Mouse (Mus musculus) MN1 (cell line): Measurements from ENCODE around the gene Cnnm2.

Experiments
- DNase-seq: peaks from one replicate; pipeline ENCODE4 v3.0.0-alpha.2; 2016; ENCODE audit warnings: low spot score

Cnnm2 gene

DNA sequence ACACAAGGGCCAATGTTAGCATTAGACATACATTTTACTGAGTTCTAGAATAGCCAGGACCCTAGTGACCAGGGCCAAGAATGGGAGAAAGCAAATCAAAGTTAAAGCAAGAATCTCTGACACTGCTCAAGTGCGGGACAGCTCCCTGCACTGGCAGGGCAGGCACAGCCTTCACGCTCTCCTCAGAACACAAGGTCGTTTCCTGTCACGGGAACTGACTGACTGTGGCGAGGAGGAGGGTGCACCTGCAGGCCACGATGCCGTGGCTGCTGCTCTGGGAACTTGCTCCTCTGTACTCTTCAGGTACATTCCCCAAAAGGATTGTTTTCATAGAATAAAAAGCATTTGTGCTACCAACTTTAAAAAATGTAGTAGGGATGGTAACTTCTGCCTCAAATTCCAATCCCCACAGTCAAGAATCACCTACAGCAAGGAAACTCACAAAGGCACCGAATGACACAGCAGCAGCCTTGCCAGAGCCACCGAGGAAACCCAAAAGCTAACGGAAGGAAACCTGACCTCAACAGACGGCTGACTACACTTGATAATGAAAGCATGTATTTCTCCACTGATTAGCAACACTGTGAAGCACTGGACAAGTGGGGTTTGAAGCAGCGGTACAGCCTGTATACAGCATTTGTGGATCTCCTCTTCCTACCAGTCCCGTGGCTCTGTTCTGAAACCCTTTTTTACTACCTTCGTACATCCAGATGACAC is 126.6 kb downstream of the Cnnm2 start:
- no peak for DNase-seq

DNA sequence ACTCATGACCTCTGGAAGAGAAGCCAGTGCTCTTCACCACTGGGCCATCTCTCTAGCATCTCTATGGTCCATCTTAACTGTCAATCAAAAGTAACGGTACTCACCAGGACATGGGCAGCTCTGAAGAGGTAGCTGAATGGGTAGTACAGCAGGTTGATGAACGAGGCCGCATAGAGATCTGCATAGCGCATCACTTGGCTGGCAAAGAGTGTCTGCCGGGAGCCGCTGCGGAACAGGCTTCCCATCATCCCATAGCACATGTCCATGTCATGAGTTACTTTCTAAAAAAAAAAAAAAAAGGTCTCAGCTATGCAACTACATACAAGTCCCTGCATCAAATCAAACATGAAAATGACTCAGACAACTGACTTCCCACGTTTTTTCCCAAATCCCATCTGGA is 128.3 kb downstream of the Cnnm2 start:
- DNase-seq = no peak

DNA sequence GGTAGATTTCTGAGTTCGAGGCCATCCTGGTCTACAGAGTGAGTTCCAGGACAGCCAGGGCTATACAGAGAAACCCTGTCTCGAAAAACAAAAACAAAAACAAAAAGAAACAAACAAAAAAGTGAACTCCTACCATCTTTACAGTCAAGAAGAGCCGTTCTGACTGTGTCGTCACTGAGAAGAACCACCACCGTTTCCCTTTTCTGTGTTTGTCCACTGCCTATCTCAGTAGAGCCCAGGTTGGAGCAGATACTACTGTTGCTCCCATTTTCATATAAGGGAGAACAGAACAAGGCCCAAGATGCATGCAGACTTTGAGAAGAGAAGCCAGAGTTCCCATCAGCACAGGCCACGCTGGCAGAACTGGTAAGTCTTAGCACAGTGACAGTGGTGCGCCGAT is 129.3 kb downstream of the Cnnm2 start:
- no peak for DNase-seq

DNA sequence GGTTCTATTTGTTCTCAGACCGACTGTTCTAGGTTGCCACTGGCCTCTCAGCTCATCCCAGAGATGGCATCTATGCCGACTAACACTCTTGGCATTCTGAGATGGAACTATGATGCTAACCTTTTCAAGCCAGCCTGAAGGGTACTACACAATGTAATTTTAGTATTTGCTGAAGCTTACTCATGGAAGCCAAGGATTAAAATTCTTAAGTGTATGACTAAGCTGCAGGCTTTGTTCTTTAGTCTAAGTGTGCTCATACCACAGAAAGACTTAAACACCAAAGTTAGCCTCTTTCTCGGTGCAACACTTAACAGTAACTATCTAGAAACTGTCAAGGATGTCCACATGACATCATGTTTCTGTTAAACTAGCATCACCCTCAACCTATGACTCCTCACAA is 131.5 kb downstream of the Cnnm2 start:
- DNase-seq = no peak

DNA sequence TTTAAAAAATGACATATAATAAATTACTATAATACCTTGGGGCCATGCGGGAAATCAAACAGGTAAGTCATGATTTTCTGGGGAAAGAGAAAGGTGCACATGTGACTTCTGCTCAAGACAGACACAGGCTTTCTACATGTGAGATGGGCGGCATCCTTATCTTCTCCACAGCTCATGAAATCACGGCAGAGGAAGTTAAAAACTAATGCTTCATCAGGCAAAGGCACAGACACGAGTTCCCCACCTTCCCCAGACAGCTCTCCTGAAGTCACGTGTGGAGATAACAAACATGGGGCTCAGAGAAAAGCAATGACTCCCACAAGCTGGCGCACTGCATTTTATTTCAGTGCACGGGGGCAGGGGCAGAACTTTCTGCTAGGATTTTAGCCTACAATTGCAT is 132.1 kb downstream of the Cnnm2 start:
- DNase-seq = no peak

DNA sequence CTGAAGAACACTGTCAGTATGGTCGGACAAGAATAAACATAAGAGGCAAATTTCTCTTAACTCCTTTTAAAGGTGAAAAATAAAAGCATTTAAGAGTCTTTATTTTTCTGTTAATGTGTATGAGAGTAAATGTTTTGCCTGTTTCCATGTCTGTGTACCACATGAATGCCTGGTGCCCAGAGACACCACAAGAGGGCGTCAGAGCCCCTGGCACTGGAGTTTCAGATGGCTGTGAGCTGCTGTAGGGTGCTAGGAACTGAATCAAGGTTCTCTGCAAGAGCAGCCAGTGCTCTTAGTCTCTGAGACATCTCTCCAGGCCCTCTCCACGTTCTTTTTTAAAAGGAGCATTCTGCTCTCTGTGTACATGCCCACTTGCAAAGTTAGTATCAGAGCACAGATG is 135.7 kb downstream of the Cnnm2 start:
- DNase-seq = no peak

DNA sequence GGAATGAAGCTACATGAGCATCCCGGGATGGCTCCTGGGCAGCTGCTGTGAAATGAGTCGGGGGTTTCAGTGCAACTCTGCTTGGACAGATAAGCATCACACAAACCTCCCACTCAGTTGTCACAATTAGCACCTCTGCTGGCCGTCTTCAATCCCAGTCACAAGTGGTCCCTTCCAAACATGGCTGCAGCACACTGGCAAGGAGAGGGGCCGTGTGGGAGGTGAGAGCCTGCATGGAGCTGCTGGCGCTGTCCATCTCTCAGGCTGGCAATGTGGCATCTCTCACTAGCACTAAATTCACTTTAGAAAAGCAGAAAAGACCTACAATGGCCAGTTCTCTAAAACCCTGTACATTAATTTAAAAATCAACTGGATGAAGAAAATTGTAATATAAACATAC is 136.8 kb downstream of the Cnnm2 start:
- no peak for DNase-seq

DNA sequence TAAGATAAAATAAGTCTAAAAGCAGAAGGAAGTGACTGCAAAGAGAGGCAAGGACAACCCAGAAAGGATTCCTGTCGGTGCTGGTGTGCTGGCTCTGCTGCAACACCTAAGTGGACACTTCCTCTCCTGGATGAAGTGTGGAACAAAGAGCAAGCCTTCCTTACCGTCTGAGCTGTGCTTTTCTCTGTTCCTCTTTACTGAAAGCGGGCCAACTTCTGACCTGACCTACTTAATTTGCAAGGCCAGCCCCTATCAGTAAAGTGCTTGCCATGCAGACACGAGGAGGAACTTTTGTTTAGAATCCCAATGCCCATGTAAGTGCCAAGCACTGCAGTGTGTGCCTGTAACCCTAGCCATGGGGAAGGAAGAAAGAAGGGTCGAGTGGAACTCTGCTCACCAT is 137.9 kb downstream of the Cnnm2 start:
- no peak for DNase-seq

DNA sequence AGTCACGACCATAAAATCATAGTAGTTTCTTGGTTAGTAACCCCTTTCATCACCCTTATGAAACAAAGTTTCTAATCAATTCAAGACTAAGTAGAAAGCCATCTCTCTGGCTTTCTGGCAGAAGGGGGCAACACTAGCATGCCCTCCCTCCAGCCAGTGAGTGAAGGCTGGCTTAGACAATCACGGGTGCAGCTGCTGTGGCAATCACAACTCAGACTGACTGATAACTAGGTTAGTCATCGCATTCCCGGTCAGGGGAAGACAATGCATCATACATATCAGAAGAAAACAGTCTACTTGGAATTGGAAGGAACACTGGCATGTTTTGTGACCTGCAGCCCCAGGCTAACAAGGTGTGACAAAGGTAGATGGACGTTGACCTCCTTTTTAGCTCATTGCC is 138.5 kb downstream of the Cnnm2 start:
- DNase-seq = no peak

DNA sequence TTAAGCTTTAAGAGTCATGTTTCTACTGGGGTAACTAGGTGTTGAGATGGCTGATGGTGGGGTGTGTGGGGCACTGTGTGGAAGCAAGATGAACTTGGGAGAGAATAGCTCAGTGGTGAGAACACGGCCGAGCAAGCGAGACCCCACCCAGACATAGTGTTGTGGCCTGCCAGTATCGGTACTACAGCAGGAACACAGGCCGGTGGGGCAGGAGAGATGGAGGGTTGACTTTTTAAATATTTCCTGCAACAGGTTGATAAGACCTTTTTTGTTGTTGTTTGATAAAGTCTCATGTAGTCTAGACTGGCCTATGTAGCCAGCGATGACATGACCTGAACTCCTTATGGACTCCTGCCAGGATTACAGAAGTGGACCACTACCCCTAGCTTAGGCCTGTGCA is 139.4 kb downstream of the Cnnm2 start:
- no peak for DNase-seq

DNA sequence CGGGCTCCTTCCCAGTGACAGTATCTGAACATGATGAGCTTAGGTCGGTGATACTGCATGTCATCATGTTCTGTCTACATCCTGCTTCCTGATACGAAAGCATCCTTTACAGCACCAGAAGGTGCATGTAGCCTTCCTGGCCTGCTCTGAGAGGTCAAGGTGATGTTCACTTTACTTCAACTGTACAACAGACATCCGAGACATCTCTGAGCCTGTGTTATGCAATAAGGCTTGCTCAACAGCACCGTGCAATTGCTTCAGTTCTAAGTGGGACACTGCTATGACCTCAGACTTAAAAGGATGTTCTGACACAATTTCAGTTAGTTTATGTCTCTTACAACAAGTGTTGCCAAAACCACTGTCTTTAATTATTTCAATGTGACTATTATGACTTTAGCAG is 139.9 kb downstream of the Cnnm2 start:
- DNase-seq = no peak

DNA sequence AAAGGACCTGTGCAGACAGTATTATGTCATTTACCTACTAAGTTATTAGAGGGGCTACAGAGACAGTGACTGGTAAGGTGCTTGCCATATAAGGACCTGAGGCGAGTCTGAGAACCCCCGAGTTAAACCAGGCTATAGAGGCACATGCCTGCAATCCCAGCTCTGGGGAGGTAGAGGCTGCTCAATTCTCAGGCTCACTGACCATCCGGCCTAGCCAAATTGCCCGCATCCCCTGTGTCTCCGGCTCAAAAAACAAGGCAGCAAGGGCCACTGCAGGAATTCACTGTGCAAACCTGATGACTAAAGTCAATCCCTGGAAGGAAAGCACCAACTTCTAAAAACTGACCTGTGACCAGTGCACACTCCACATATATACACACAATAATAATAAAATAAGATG is 142.0 kb downstream of the Cnnm2 start:
- no peak for DNase-seq

DNA sequence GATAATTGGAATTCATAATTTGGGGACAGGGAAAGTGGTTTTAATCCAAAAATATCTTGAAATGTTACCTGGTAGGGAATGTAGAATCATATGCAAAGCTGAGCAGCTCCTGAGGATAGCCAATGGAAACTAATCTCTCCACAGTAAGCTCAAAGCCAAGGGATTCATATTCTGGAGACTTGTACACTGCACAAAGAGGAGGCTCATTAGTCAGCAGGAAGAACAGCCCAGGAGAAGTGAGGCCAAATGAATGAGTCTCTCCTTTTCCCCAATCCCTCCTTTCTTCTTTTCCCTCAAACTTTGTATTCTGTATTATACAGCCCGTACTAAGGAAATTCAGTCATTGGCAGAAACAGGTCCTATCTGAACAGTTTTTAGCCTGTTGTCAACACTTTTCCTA is 143.5 kb downstream of the Cnnm2 start:
- DNase-seq = no peak

DNA sequence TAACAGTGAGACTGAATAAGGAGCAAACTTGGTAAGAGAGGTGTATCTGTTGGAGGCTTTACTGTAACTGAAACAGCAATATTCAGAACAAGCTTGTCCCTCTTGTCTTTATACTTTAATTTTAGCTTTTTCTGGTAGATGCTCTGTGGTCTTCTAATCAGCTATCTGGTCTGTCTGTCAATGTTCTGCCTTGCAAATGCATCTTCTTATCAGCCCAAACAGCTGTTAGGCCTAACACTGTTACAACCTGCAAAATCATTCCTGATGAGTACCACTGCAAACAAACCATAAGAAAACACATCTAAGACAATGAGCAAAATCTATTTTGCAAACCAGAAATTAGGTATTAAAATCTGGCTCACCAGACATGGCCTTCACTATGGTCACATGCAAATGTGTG is 144.0 kb downstream of the Cnnm2 start:
- no peak for DNase-seq

DNA sequence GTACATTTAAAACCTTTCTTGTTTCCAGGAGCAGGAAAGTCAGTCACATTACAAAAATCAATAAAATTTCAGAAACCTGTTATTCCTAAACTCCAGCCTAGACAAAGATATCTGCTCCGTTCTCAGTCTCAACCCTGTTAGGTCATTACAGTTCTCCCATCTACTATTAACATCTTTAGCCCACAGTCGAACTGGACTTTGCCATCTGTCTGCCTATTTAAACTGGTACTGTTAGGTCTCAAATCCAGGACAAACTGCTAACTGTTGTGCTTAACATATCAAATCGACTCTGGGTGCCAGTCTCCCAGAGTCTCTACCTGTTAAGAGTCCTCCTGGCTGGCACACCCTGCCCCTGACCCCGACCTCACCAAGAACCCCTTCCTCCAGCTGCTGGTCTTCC is 144.6 kb downstream of the Cnnm2 start:
- no peak for DNase-seq

DNA sequence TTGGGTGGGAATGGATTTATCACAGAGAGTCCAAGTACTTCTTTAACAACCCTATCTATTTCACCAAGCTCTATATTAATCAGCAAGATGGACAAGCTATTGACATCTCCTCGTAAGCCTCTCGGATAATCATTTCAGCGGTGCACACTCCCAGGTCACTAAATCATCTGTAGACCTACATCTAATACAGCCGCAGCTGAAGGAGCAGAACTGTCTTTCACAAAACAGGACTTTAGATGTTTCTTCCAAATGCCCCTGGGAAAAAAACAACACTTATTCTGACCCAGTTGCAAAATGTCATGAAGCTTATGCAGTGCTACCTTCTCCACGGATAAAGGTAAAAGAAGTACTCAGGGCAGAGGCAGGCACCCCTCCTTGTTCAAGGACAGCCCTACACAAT is 146.8 kb downstream of the Cnnm2 start:
- no peak for DNase-seq

DNA sequence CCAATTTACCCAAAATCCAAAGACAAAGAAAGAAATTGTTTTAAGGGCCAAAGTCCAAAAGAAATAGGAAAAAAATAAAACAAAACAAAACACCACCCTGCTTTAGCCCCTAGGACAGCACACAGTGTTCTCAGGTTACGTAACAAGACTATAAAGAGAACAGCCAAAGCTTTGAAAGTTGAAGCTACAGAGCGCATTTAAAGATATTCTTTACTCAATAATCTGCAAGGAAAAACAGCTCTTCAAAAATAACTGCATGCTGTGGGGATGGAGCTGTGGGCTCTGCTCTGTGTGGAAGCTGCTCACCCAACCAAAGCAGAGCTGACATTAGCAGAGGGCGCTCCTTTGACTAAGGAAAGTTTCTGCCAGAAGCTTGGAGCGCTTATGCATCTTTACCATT is 147.6 kb downstream of the Cnnm2 start:
- DNase-seq = no peak

DNA sequence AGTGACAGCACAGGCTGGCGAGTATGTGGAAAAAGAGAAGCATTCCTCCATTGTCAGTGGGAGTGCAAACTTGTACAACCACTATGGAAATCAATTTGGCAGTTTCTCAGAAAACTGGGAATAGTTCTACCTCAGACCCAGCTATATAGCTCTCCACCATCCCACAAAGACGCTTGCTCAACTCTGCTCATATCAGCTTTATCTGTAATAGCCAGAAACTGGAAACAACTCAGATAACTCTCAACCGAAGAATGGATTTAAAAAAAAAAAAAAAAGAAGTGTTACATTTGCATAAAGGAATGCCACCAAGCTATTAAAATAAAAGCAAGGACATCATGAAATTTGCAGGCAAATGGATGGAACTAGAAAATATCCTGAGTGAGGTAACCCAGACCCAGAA is 150.1 kb downstream of the Cnnm2 start:
- DNase-seq = no peak

DNA sequence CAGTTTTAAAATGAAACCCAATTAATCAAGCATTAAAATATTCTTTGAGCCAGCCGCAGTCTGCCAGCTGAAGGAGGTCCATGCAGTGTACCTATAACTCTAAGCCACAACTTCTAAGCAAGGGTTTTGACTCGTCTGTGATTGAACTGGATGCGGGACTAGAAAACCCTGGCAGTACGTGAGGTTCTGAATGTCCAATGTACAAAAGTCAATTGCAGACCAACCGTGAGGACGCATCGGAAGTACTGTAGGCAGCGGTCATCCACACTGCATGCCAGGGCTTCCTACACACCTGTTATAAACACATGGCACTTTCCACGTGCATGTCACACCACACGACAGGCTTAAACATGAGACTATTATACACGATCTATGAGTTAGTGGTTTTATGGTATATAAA is 152.2 kb downstream of the Cnnm2 start:
- DNase-seq = no peak

DNA sequence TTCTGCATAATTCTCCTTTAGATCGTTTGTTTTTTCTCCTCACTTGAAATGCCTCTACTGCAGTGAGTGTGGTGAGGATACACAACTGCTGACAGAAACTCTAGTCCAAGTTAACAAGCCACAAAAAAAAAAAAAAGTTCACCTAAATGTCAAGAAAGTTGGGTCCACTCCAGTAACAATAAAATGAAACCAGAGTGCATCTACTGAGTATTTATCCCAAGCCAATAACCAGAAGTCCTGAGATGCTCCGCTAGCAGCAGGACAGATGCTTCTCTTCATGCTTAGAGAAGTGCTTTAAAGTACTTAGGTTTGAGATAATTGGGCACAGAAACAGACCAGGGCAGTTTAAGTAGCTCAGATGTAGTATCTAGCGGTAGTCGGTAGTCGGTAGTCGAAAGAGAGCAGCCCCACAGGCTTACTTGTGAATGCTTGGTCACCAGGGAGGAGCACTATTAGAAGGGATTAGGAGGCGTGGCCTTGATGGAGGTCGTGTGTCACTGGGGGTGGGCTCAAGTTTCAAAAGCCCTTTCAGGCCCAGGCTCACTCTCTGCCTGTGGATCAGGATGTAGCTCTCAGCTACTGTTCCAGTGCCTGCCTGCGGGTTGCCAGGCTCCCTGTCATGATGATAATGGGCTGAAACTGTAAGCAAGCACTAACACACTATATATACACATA is 154.1 kb downstream of the Cnnm2 start:
- DNase-seq = no peak

DNA sequence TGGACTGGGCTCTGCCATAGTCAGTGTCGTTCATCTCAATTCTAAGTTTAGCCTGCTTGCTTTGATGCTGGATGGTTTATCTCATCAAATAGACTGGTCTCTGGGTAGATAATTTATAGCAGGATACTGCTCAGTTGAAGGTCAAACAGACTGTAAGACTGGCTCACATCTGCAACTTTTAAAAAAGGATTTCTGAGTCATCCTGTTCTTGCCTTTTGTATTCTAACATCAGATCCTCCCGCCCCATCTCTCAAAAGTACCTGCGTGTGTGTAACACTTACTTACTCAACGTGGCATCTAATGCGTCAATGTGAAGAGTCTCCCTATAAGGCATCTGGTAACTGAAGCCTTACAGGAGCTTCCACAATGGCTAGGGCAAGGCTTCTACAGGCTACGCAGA is 159.2 kb downstream of the Cnnm2 start:
- no peak for DNase-seq

DNA sequence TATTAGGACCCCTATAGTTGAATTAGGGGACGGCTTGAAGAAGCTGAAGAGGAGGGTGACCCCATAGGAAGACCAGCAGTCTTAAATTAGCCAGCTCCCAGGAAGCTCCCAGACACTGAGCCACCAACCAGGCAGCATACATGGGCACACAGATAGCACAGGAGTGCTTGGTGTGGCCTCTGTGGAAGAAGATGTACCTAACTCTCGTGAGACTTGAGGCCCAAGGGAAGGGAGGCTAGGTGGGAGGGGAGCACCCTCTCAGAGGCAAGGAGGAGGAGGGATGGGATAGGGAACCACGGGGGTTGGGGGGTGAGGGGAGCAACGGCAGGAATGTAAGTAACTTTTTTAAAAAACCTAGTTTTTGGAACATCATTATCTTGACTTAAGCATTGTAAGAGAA is 165.0 kb downstream of the Cnnm2 start:
- no peak for DNase-seq

DNA sequence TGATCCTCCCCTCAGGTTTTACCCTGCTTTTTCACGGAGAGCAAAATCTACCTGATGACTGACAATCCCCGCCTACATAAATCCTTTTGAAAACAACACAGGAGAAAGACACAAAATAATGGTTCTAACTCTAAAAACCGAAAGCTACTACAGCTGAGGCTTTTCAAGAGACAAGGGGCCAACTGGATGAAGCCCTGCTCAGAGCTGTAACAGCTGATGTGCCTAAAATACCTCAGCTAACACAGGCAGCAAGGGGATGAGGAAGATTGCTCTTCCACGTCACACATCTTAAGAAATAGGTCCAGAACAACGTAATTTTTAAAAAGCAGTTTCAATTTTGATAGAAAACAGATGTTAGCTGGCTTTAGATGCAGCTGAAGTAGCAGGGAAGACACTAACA is 165.6 kb downstream of the Cnnm2 start:
- DNase-seq = no peak

DNA sequence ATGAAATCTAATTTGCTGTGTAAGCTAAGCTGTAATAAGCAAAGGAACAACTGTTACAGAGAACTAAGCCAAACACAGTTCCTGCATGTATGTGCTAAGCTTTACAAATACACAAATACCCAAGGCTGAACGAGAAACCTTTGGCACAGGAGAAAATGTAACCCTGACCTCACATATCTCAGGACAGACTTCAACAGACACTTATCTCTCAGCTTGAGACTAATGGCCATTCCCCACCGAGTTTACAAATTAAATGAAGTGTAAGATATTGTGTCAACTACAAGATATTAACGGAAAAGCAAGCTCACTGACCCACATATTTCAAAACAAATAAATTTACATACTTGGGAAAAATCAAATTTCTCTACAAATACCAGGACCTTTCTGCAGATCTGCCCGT is 166.7 kb downstream of the Cnnm2 start:
- DNase-seq = no peak
